Mouse (Mus musculus) myocyte (in vitro differentiated cells): ENCODE measurements at regions not wholly inside any gene's neighbourhood (a gene's known extent, or its start where the extent isn't known, plus 50 kb on each side); places are given as distances from the start of the nearest gene placed in this dataset.

Experiments
- H3K27me3 ChIP-seq: one replicate; pipeline ENCODE4 v1.6.1; 2011; ENCODE audit not compliant: control insufficient read depth, insufficient read depth, insufficient read length
- H3K36me3 ChIP-seq: one replicate; pipeline ENCODE4 v1.6.1; 2011; ENCODE audit not compliant: control insufficient read depth, insufficient read depth
- H3K4me2 ChIP-seq: one replicate; pipeline ENCODE4 v1.6.1; 2011; ENCODE audit warnings: low read depth, control low read depth
- H3K4me3 ChIP-seq: one replicate; pipeline ENCODE4 v1.5.1; 2011; ENCODE audit warnings: mild to moderate bottlenecking, control low read depth, moderate library complexity
- H3K79me2 ChIP-seq: one replicate; pipeline ENCODE4 v1.6.1; 2011; ENCODE audit not compliant: control insufficient read depth, insufficient read depth
- H3ac ChIP-seq: one replicate; pipeline ENCODE4 v1.6.1; 2011; ENCODE audit not compliant: control insufficient read depth, insufficient read length
- CEBPB ChIP-seq: IDR thresholded peaks from 2 replicates; pipeline ENCODE4 v1.6.1; 2011; ENCODE audit warnings: mild to moderate bottlenecking, moderate library complexity; ENCODE audit not compliant: poor library complexity, insufficient read depth, severe bottlenecking
- E2F4 ChIP-seq: IDR thresholded peaks from one replicate; pipeline ENCODE4 v1.6.1; 2011; ENCODE audit warnings: mild to moderate bottlenecking, control low read depth, moderate library complexity; ENCODE audit not compliant: insufficient read depth
- MAX ChIP-seq: IDR thresholded peaks from one replicate; pipeline ENCODE4 v1.6.1; 2011; ENCODE audit warnings: low read depth, mild to moderate bottlenecking, control low read depth
- MYOD1 ChIP-seq, 3 experiments: IDR thresholded peaks; one replicate each; pipeline ENCODE4 v1.6.1; 2011; ENCODE audit warnings: control low read depth in 2 of 3, low read depth in 2 of 3, mild to moderate bottlenecking in 2 of 3, moderate library complexity in 1 of 3; ENCODE audit not compliant: insufficient read length in 2 of 3, control insufficient read depth in 1 of 3
- MYOG ChIP-seq, 3 experiments: IDR thresholded peaks; one replicate each; pipeline ENCODE4 v1.6.1; 2011; ENCODE audit warnings: control low read depth in 2 of 3, low read depth in 2 of 3, mild to moderate bottlenecking in 2 of 3; ENCODE audit not compliant: insufficient read length in 2 of 3, control insufficient read depth in 1 of 3, insufficient read depth in 1 of 3
- POLR2A ChIP-seq: IDR thresholded peaks from one replicate; pipeline ENCODE4 v1.6.1; 2011; ENCODE audit warnings: low read depth, mild to moderate bottlenecking, control low read depth, moderate library complexity; ENCODE audit not compliant: insufficient read length
- POLR2AphosphoS2 ChIP-seq: IDR thresholded peaks from one replicate; pipeline ENCODE4 v1.6.1; 2011; ENCODE audit warnings: low read depth, control low read depth; ENCODE audit not compliant: insufficient read length
- REST ChIP-seq: IDR thresholded peaks from one replicate; pipeline ENCODE4 v1.6.1; 2011; ENCODE audit warnings: mild to moderate bottlenecking, control low read depth, moderate library complexity; ENCODE audit not compliant: insufficient read depth, insufficient read length
- SRF ChIP-seq: IDR thresholded peaks from one replicate; pipeline ENCODE4 v1.6.1; 2011; ENCODE audit warnings: low read depth; ENCODE audit not compliant: control insufficient read depth, insufficient read length
- TCF12 ChIP-seq: IDR thresholded peaks from one replicate; pipeline ENCODE4 v1.6.1; 2011; ENCODE audit warnings: mild to moderate bottlenecking, control low read depth; ENCODE audit not compliant: poor library complexity, insufficient read depth, severe bottlenecking
- TCF3 ChIP-seq: IDR thresholded peaks from one replicate; pipeline ENCODE4 v1.6.1; 2011; ENCODE audit warnings: low read depth, control low read depth; ENCODE audit not compliant: insufficient read length
- USF1 ChIP-seq: IDR thresholded peaks from one replicate; pipeline ENCODE4 v1.6.1; 2011; ENCODE audit warnings: low read depth, mild to moderate bottlenecking, control low read depth, moderate library complexity

GRCm38 (mm10) chr1:51384051-51384450 is 94.2 kb downstream of the Nabp1 start:
- H3ac ChIP-seq: no peak overlapping the region
- H3K4me3 ChIP-seq: no peak overlapping the region
- H3K36me3 ChIP-seq: no peaks in the 10 kb centered on the region
- no peaks in the 10 kb centered on the region for H3K79me2 ChIP-seq
- no peaks in the 10 kb centered on the region for H3K27me3 ChIP-seq
- no peak overlapping the region for H3K4me2 ChIP-seq
- no peak for TF ChIP-seq POLR2AphosphoS2
- TF ChIP-seq E2F4: no peak
- TF ChIP-seq TCF12: no peak
- no peak for TF ChIP-seq CEBPB
- no peak for TF ChIP-seq TCF3
- TF ChIP-seq REST: no peak

GRCm38 (mm10) chr1:51380240-51380639 is 91.3 kb downstream of the Cavin2 start:
- H3K4me2 ChIP-seq: no peak overlapping the region

GRCm38 (mm10) chr1:51367587-51367986 is 78.7 kb downstream of the Cavin2 start:
- Histone ChIP-seq H3ac (no peak overlapping the region), H3K4me2 (no peak overlapping the region), H3K4me3 (no peak overlapping the region), H3K36me3 (no peaks in the 10 kb centered on the region), H3K79me2 (no peaks in the 10 kb centered on the region), H3K27me3 (no peaks in the 10 kb centered on the region)
- TF ChIP-seq MAX: no peak
- no peak for TF ChIP-seq SRF
- no peak for TF ChIP-seq E2F4
- TF ChIP-seq REST: no peak
- no peak for TF ChIP-seq CEBPB
- TF ChIP-seq USF1: no peak
- no peak for TF ChIP-seq POLR2A

More at GRCm38 (mm10) chr1:51380240-51380639, 91.3 kb downstream of the Cavin2 start:
- H3K79me2 ChIP-seq: no peaks in the 10 kb centered on the region
- H3ac ChIP-seq: no peak overlapping the region
- no peaks in the 10 kb centered on the region for H3K27me3 ChIP-seq
- H3K36me3 ChIP-seq: no peaks in the 10 kb centered on the region
- no peak for TF ChIP-seq E2F4
- TF ChIP-seq TCF3: no peak
- TF ChIP-seq MYOG (IDR thresholded peaks at IDR 0.05; ENCODE audit: control insufficient read depth in 1 of 3, insufficient read depth in 1 of 3, insufficient read length in 2 of 3, low read depth in 2 of 3): no peak
- H3K4me3 ChIP-seq: no peak overlapping the region

- H3K4me2 ChIP-seq: no peak overlapping the region
- no peaks in the 10 kb centered on the region for H3K27me3 ChIP-seq
- no peak overlapping the region for H3ac ChIP-seq
- TF ChIP-seq MYOG (IDR thresholded peaks at IDR 0.05; ENCODE audit: control insufficient read depth in 1 of 3, insufficient read depth in 1 of 3, insufficient read length in 2 of 3, low read depth in 2 of 3): no peak
- no peak for TF ChIP-seq MAX
- TF ChIP-seq REST: no peak
- TF ChIP-seq POLR2AphosphoS2: no peak
- no peak for TF ChIP-seq TCF3
- no peak for TF ChIP-seq E2F4
- TF ChIP-seq CEBPB: no peak
- TF ChIP-seq SRF: no peak
- no peak for TF ChIP-seq POLR2A
- no peak for TF ChIP-seq USF1
- TF ChIP-seq MYOD1 (IDR thresholded peaks at IDR 0.05; ENCODE audit: control insufficient read depth in 1 of 3, insufficient read length in 2 of 3, low read depth in 2 of 3): no peak
- no peak for TF ChIP-seq TCF12
- H3K36me3 ChIP-seq: no peaks in the 10 kb centered on the region
- no peaks in the 10 kb centered on the region for H3K79me2 ChIP-seq
- H3K4me3 ChIP-seq: no peak overlapping the region
These were observed 71.2 kb downstream of the Cavin2 start for GRCm38 (mm10) chr1:51360095-51360494.
